Mouse (Mus musculus): ENCODE measurements around the gene Clip2. TPM values are rescaled to one million over a fixed set of nuclear protein-coding genes. Genes with fewer than 3 reads are reported as not detected.
A peak's percentile ranks its signal among the peaks of the same experiment; 100 is the strongest.

Gene Clip2
- polyA plus RNA-seq, 1 experiment = 23.4 TPM

- Histone ChIP-seq H3K36me3 (ENCODE audit: control insufficient read depth, insufficient read depth, low read length) (no peaks in the 10 kb centered on the region), H3K27ac (ENCODE audit: control insufficient read depth, insufficient read depth, low read length) (peak overlapping the region; percentile 89), H3K4me3 (ENCODE audit: control insufficient read depth, insufficient read depth, low read length) (no peak overlapping the region), H3K27me3 (ENCODE audit: control insufficient read depth, insufficient read depth, low read length) (no peaks in the 10 kb centered on the region), H3K4me1 (replicated peaks; ENCODE audit: control insufficient read depth, insufficient read depth, low read length) (peaks cover 29% of the 10 kb centered on the region)
- 84% methylated on average over 2 of the region's 2 CpGs for WGBS
- DNase-seq = no peak
- TF ChIP-seq CTCF (IDR thresholded peaks at IDR 0.05; ENCODE audit: borderline replicate concordance, control insufficient read depth, extremely low read depth, insufficient read depth, low read length, poor library complexity) = no peak
- no peak for TF ChIP-seq POLR2A (IDR thresholded peaks at IDR 0.05; ENCODE audit: control insufficient read depth, extremely low read depth, insufficient read depth, low read length, poor library complexity)
Observed at GRCm38 (mm10) chr5:134491206-134491605, 61.0 kb downstream of the Clip2 start.

- no peaks in the 10 kb centered on the region for H3K36me3 ChIP-seq (ENCODE audit: control insufficient read depth, insufficient read depth, low read length)
- peaks cover 29% of the 10 kb centered on the region for H3K4me1 ChIP-seq (replicated peaks; ENCODE audit: control insufficient read depth, insufficient read depth, low read length)
- H3K27ac ChIP-seq (ENCODE audit: control insufficient read depth, insufficient read depth, low read length) = no peak overlapping the region
- WGBS = 95% methylated on average over 12 of the region's 12 CpGs
- no peak for TF ChIP-seq POLR2A (IDR thresholded peaks at IDR 0.05; ENCODE audit: control insufficient read depth, extremely low read depth, insufficient read depth, low read length, poor library complexity)
- peak; percentile 74; the same call in 1 of the 2 replicates for TF ChIP-seq CTCF (IDR thresholded peaks at IDR 0.05; ENCODE audit: borderline replicate concordance, control insufficient read depth, extremely low read depth, insufficient read depth, low read length, poor library complexity)
- no peak overlapping the region for H3K4me3 ChIP-seq (ENCODE audit: control insufficient read depth, insufficient read depth, low read length)
- no peaks in the 10 kb centered on the region for H3K27me3 ChIP-seq (ENCODE audit: control insufficient read depth, insufficient read depth, low read length)
- DNase-seq = peak; percentile 58
Observed at GRCm38 (mm10) chr5:134490465-134490864, 61.8 kb downstream of the Clip2 start.

- WGBS = 16% methylated on average over 9 of the region's 9 CpGs
- TF ChIP-seq CTCF (IDR thresholded peaks at IDR 0.05; ENCODE audit: borderline replicate concordance, control insufficient read depth, extremely low read depth, insufficient read depth, low read length, poor library complexity) = peak; percentile 91
- no peak for TF ChIP-seq POLR2A (IDR thresholded peaks at IDR 0.05; ENCODE audit: control insufficient read depth, extremely low read depth, insufficient read depth, low read length, poor library complexity)
- Histone ChIP-seq H3K27ac (ENCODE audit: control insufficient read depth, insufficient read depth, low read length) (peak overlapping the region; percentile 21; the same call in 1 of the 2 replicates), H3K4me1 (replicated peaks; ENCODE audit: control insufficient read depth, insufficient read depth, low read length) (peaks cover 29% of the 10 kb centered on the region), H3K27me3 (ENCODE audit: control insufficient read depth, insufficient read depth, low read length) (no peaks in the 10 kb centered on the region), H3K36me3 (ENCODE audit: control insufficient read depth, insufficient read depth, low read length) (no peaks in the 10 kb centered on the region), H3K4me3 (ENCODE audit: control insufficient read depth, insufficient read depth, low read length) (no peak overlapping the region)
- DNase-seq = peak; percentile 79
Observed at GRCm38 (mm10) chr5:134489583-134489982, 62.7 kb downstream of the Clip2 start.

GRCm38 (mm10) chr5:134488596-134488995, 63.6 kb downstream of the Clip2 start:
- WGBS = 96% methylated on average over 4 of the region's 4 CpGs
- DNase-seq = no peak
- H3K4me1 ChIP-seq (replicated peaks; ENCODE audit: control insufficient read depth, insufficient read depth, low read length) = peaks cover 29% of the 10 kb centered on the region

GRCm38 (mm10) chr5:134488042-134488441, 64.2 kb downstream of the Clip2 start:
- Histone ChIP-seq H3K36me3 (ENCODE audit: control insufficient read depth, insufficient read depth, low read length) (no peaks in the 10 kb centered on the region), H3K27ac (ENCODE audit: control insufficient read depth, insufficient read depth, low read length) (no peak overlapping the region), H3K27me3 (ENCODE audit: control insufficient read depth, insufficient read depth, low read length) (no peaks in the 10 kb centered on the region), H3K4me1 (replicated peaks; ENCODE audit: control insufficient read depth, insufficient read depth, low read length) (peaks cover 29% of the 10 kb centered on the region), H3K4me3 (ENCODE audit: control insufficient read depth, insufficient read depth, low read length) (no peak overlapping the region)
- TF ChIP-seq POLR2A (IDR thresholded peaks at IDR 0.05; ENCODE audit: control insufficient read depth, extremely low read depth, insufficient read depth, low read length, poor library complexity) = no peak
- WGBS = 95% methylated on average over 10 of the region's 10 CpGs
- DNase-seq = no peak

More at GRCm38 (mm10) chr5:134488596-134488995, 63.6 kb downstream of the Clip2 start:
- Histone ChIP-seq H3K4me3 (ENCODE audit: control insufficient read depth, insufficient read depth, low read length) (no peak overlapping the region), H3K36me3 (ENCODE audit: control insufficient read depth, insufficient read depth, low read length) (no peaks in the 10 kb centered on the region), H3K27me3 (ENCODE audit: control insufficient read depth, insufficient read depth, low read length) (no peaks in the 10 kb centered on the region), H3K27ac (ENCODE audit: control insufficient read depth, insufficient read depth, low read length) (no peak overlapping the region)
- no peak for TF ChIP-seq POLR2A (IDR thresholded peaks at IDR 0.05; ENCODE audit: control insufficient read depth, extremely low read depth, insufficient read depth, low read length, poor library complexity)
- no peak for TF ChIP-seq CTCF (IDR thresholded peaks at IDR 0.05; ENCODE audit: borderline replicate concordance, control insufficient read depth, extremely low read depth, insufficient read depth, low read length, poor library complexity)

GRCm38 (mm10) chr5:134485900-134486665, 66.2 kb downstream of the Clip2 start:
- WGBS = 67% methylated on average over 13 of the region's 13 CpGs
- peak; percentile 70 for DNase-seq
- no peak overlapping the region for H3K4me3 ChIP-seq (ENCODE audit: control insufficient read depth, insufficient read depth, low read length)
- H3K36me3 ChIP-seq (ENCODE audit: control insufficient read depth, insufficient read depth, low read length) = no peaks in the 10 kb centered on the region
- H3K4me1 ChIP-seq (replicated peaks; ENCODE audit: control insufficient read depth, insufficient read depth, low read length) = peaks cover 23% of the 10 kb centered on the region
- no peaks in the 10 kb centered on the region for H3K27me3 ChIP-seq (ENCODE audit: control insufficient read depth, insufficient read depth, low read length)
- TF ChIP-seq POLR2A (IDR thresholded peaks at IDR 0.05; ENCODE audit: control insufficient read depth, extremely low read depth, insufficient read depth, low read length, poor library complexity) (no peak), CTCF (IDR thresholded peaks at IDR 0.05; ENCODE audit: borderline replicate concordance, control insufficient read depth, extremely low read depth, insufficient read depth, low read length, poor library complexity) (peak; percentile 72; the same call in 1 of the 2 replicates)
- no peak overlapping the region for H3K27ac ChIP-seq (ENCODE audit: control insufficient read depth, insufficient read depth, low read length)
